ENCODE assay signal across 18 mouse cellular contexts in genomic region chr1:170453455-170453854, GRCm38 (mm10).
"Had no signal": no experiment of that assay in that cellular context is flagged by ENCODE, and none has a peak within 500 bp of the region (broad histone marks: within the 10 kb centered on the region; RNA-seq: fewer than 3 reads in every experiment).

No protein-coding gene starts in this region.

- H3K4me3 ChIP-seq: midbrain, embryonic 10.5 days; midbrain, embryonic 12.5 days; midbrain, embryonic 15.5 days; myocyte; neural tube, embryonic 12.5 days; neural tube, embryonic 15.5 days had no signal

- H3K9me3 ChIP-seq: midbrain, embryonic 12.5 days; midbrain, embryonic 15.5 days; neural tube, embryonic 15.5 days had no signal

- H3K27ac ChIP-seq: liver, embryonic 14.5 days; midbrain, embryonic 10.5 days; midbrain, embryonic 12.5 days; midbrain, embryonic 15.5 days; neural tube, embryonic 12.5 days; neural tube, embryonic 15.5 days had no signal

- H3K9ac ChIP-seq: liver, embryonic 14.5 days; lung, embryonic 14.5 days; midbrain, embryonic 12.5 days; midbrain, embryonic 15.5 days; neural tube, embryonic 12.5 days; neural tube, embryonic 15.5 days had no signal

- ATAC-seq: midbrain, embryonic 15.5 days had no signal

- H3K27me3 ChIP-seq: midbrain, embryonic 12.5 days; midbrain, embryonic 15.5 days; neural tube, embryonic 12.5 days had no signal

- DNase-seq: lung, adult 18-20 months; lung, embryonic 14.5 days; lung, postnatal 10 days; lung, postnatal 4 days; right cerebral cortex, adult 18-20 months; right cerebral cortex, postnatal 25 days; right cerebral cortex, postnatal 4 days; spleen, adult 18-20 months; thymus, adult 2 months; thymus, postnatal 25 days; thymus, postnatal 4 days had no signal

- H3K36me3 ChIP-seq: midbrain, embryonic 12.5 days; midbrain, embryonic 15.5 days; neural tube, embryonic 12.5 days; neural tube, embryonic 15.5 days had no signal

- H3K4me2 ChIP-seq: lung, embryonic 14.5 days; midbrain, embryonic 12.5 days; midbrain, embryonic 15.5 days; neural tube, embryonic 12.5 days; neural tube, embryonic 15.5 days had no signal
